Mouse (Mus musculus) liver, embryonic 14.5 days (tissue): ENCODE measurements around the gene Gfra1. TPM values are rescaled to one million over a fixed set of nuclear protein-coding genes. Genes with fewer than 3 reads are reported as not detected.

ENCODE experiments used
- ATAC-seq: fragments of 200-750 bp; cut with Nextera tagmentation; 2 replicates; pipeline ENCODE4 v1.8.0; 2017; ENCODE audit warnings: moderate number of reproducible peaks, mild to moderate bottlenecking, moderate library complexity; ENCODE audit not compliant: insufficient read depth
- DNase-seq, 3 experiments: peaks; one replicate each; pipeline ENCODE4 v3.0.0-alpha.2; 2012 to 2013; ENCODE audit warnings: low read depth in 3 of 3, low spot score in 3 of 3
- H3K27ac ChIP-seq: fragments of 300-500 bp; sonication (generic); 2 replicates; pipeline ENCODE4 v1.5.1; 2014; ENCODE audit warnings: moderate library complexity, mild to moderate bottlenecking, control low read depth, inconsistent platforms
- H3K27me3 ChIP-seq: fragments of 300-500 bp; sonication (generic); 2 replicates; pipeline ENCODE4 v1.6.1; 2014; ENCODE audit warnings: mild to moderate bottlenecking, low read length, moderate library complexity; ENCODE audit not compliant: control insufficient read depth, insufficient read depth
- H3K36me3 ChIP-seq: fragments of 300-500 bp; sonication (generic); replicated peaks from 2 replicates; pipeline ENCODE4 v1.6.1; 2014; ENCODE audit warnings: low read depth; ENCODE audit not compliant: control insufficient read depth, insufficient read depth
- H3K4me1 ChIP-seq, 2 experiments: fragments of 200-500 bp in 1 of 2; fragments of 300-500 bp in 1 of 2; sonication (generic) in 1 of 2; replicated peaks; 2 replicates each; pipeline ENCODE4 v1.6.1; 2012 to 2014; ENCODE audit warnings: antibody characterized with exemption in 1 of 2, inconsistent platforms in 1 of 2, low read length in 1 of 2; ENCODE audit not compliant: control insufficient read depth in 2 of 2, insufficient read depth in 2 of 2
- H3K4me2 ChIP-seq: fragments of 300-500 bp; sonication (generic); 2 replicates; pipeline ENCODE4 v1.6.1; 2014; ENCODE audit warnings: low read depth, mild to moderate bottlenecking, control low read depth, moderate library complexity
- H3K4me3 ChIP-seq, 2 experiments: fragments of 200-500 bp in 1 of 2; fragments of 300-500 bp in 1 of 2; sonication (generic) in 1 of 2; 2 replicates each; pipeline ENCODE4 v1.5.1; 2012 to 2014; ENCODE audit warnings: low read depth in 2 of 2, low read length in 2 of 2, mild to moderate bottlenecking in 2 of 2, control low read depth in 1 of 2, inconsistent platforms in 1 of 2, moderate library complexity in 1 of 2; ENCODE audit not compliant: insufficient read depth in 1 of 2
- H3K9ac ChIP-seq: fragments of 300-500 bp; sonication (generic); replicated peaks from 2 replicates; pipeline ENCODE4 v1.6.1; 2014; ENCODE audit warnings: mild to moderate bottlenecking, control low read depth, moderate library complexity
- H3K9me3 ChIP-seq: fragments of 300-500 bp; sonication (generic); 2 replicates; pipeline ENCODE4 v1.6.1; 2016; ENCODE audit warnings: low read length, mixed read lengths; ENCODE audit not compliant: control insufficient read depth
- CTCF ChIP-seq: IDR thresholded peaks from 2 replicates; pipeline ENCODE4 v1.5.1; 2016; ENCODE audit warnings: antibody characterized with exemption, low read depth, control low read depth
- EP300 ChIP-seq: IDR thresholded peaks from 2 replicates; pipeline ENCODE4 v1.6.1; 2016; ENCODE audit warnings: antibody characterized with exemption, low read depth
- WGBS: fragments of 180-500 bp; shearing (Covaris S2); extraction: QIAGEN DNeasy Blood & Tissue Kit; methylation state at CpG from one replicate; pipeline ENCODE4 v1.1.7; 2014; ENCODE audit not compliant: insufficient replicate concordance; 5-methylcytosine and 5-hydroxymethylcytosine counted together
- polyA plus RNA-seq, 2 experiments: library from polyadenylated mRNA; depleted of rRNA in 1 of 2; stranded (reverse) in 1 of 2; unstranded in 1 of 2; fragments of >200 nt; fragmentation: Nextera tagmentation in 1 of 2; extraction: Ambion mirVana in 1 of 2; gene quantifications; 2 replicates each; pipeline versions ENCODE4 v1.2.1 to v1.2.3; 2012 to 2014

The Gfra1 gene
- polyA plus RNA-seq, 2 experiments = 2.7 to 3.8 TPM

GRCm38 (mm10) chr19:58313785-58314184, 141.9 kb downstream of the Gfra1 start:
- H3K4me2 ChIP-seq = no peak overlapping the region

DNA sequence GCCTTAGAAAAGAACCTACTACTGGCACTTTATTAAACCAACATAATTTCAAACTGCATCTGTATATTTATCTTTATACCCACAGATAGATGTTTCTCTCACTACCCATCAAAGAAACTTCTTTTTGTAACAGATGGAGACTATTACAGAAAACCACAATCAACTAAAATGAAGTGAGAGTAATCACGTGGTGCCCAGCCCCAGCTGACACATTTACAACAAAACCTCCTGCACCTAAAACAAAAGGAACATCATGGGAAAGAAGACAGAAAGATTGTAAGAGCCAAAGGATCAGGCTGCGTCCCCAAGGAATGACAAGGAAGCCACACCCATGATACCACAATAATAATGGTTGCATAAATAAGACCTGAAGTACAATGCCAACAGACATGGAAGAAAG, 143.2 kb downstream of the Gfra1 start:
- DNase-seq (no peak), ATAC-seq (no peak)
- Histone ChIP-seq H3K4me1 (no peaks in the 10 kb centered on the region), H3K4me3 (no peak overlapping the region), H3K27ac (no peak overlapping the region), H3K9me3 (no peaks in the 10 kb centered on the region), H3K4me2 (no peak overlapping the region), H3K36me3 (no peaks in the 10 kb centered on the region), H3K9ac (no peak overlapping the region), H3K27me3 (no peaks in the 10 kb centered on the region)
- no peak for TF ChIP-seq CTCF
- no peak for TF ChIP-seq EP300
- WGBS = 59% methylated on average over 2 of the region's 2 CpGs

More at GRCm38 (mm10) chr19:58313785-58314184, 141.9 kb downstream of the Gfra1 start:
- no peaks in the 10 kb centered on the region for H3K27me3 ChIP-seq
- whole genome bisulfite sequencing = 48% methylated on average over 2 of the region's 2 CpGs
- DNase-seq (no peak), ATAC-seq (no peak)
- no peak for TF ChIP-seq EP300
- peak; percentile 71 for TF ChIP-seq CTCF
- no peaks in the 10 kb centered on the region for H3K4me1 ChIP-seq
- H3K4me3 ChIP-seq = no peak overlapping the region
- H3K27ac ChIP-seq = no peak overlapping the region
- H3K9ac ChIP-seq = no peak overlapping the region
- no peaks in the 10 kb centered on the region for H3K36me3 ChIP-seq
- H3K9me3 ChIP-seq = no peaks in the 10 kb centered on the region

DNA sequence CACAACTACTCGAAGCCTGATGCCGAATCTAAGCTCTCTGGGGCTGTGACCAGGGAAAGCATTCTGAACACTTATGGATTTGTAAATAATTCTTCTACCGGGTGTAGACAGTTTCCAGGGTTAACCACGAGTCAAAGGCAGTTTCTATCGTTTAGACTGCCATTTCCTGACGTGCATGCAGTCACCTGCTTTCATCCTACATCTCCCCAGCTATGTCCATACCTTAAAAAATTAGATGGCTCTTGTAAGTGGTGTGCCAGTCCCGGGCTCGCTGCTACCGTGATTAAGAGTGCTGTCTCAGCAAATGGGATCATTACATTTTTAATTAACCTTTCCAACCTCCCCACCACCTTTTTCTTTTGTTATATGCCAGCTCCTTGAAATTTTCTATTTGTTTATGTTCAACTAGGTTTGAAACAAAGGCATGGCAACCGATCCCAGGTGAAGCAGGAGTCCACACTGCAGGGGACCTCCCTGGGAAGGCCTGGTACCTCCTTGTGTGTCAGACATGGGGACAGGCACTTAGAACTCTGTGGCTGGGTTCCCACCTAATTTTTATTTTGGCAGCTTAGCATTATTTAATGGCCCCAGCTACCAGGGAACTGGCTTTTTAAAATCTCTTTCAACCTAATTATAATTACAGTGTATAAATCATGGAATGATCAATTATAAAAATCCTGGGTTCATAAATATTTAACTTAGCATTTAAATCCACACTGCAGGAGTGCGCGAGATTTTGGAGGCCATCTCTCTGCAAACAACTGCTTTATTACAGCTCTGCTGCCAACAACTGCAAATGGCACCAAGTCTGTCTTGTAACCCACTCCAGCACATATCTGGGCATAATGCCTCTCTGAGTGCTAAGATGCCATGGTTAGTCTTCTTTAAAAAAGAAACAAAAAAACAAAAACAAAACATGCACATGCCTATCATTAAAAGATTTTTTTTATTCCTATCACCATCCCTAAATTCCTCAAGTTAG, 145.1 kb downstream of the Gfra1 start:
- Histone ChIP-seq H3K9me3 (no peaks in the 10 kb centered on the region), H3K9ac (no peak overlapping the region), H3K4me1 (no peaks in the 10 kb centered on the region), H3K4me3 (no peak overlapping the region), H3K4me2 (no peak overlapping the region), H3K27me3 (no peaks in the 10 kb centered on the region), H3K27ac (no peak overlapping the region), H3K36me3 (no peaks in the 10 kb centered on the region)
- no peak for ATAC-seq
- 50% methylated on average over 12 of the region's 12 CpGs for WGBS
- no peak for DNase-seq
- TF ChIP-seq EP300 (no peak), CTCF (no peak)

DNA sequence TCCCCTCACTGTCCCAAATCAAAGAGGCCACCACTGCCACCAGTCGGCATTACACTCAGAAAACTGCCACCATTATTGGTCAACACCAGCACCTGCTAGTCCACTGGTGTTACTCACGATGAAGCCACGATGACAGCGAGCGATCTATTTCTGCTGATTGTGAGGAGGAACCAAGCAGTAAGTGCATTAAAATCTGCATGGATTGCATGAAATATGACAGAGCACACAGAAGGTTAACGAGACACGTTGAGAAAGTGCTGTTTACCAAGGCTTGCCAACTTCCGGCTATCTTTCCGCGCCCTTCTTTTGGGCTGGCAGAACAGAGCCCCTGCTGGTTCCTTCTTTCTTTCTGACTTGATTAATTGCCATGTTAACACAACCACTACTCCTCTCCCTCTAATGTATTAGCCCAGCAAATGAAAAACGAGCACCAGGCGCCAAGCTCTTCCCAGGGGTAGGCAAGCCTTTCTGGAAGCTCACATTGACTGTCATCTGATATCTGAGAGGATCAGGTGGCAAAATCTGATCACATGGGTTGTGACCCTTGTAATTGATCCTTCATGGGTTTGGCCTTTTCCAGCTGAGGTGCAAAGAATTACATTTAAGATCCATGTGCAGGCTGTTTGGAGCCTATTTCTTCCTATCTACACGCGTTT, 146.0 kb downstream of the Gfra1 start:
- DNase-seq = no peak
- H3K4me1 ChIP-seq = no peaks in the 10 kb centered on the region
- H3K27ac ChIP-seq = no peak overlapping the region
- no peaks in the 10 kb centered on the region for H3K9me3 ChIP-seq
- no peak overlapping the region for H3K9ac ChIP-seq
- no peak for ATAC-seq
- no peaks in the 10 kb centered on the region for H3K36me3 ChIP-seq
- H3K27me3 ChIP-seq = no peaks in the 10 kb centered on the region
- TF ChIP-seq EP300 (no peak), CTCF (no peak)
- no peak overlapping the region for H3K4me3 ChIP-seq
- WGBS = 72% methylated on average over 14 of the region's 14 CpGs
- H3K4me2 ChIP-seq = no peak overlapping the region

DNA sequence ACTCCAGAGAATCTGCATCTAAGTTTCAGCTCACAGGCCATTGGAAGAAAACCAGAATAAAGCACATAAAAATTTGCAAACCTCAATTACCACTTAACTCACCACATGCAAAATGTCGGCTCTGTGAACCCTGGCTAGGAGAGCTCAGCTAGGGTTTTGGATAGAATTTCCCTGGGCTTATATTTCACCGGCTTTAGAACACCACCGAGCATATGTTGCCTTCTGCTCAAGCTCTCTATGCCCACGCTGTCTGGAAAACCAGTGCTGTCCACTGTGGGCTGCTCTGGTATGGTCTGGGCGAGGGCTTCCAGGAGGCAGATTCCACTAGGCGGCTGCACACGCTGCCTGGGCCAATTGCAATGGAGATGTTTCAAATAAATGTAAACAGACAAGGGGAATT, 154.6 kb downstream of the Gfra1 start:
- DNase-seq = no peak
- Histone ChIP-seq H3K36me3 (no peaks in the 10 kb centered on the region), H3K27ac (no peak overlapping the region), H3K4me1 (no peaks in the 10 kb centered on the region), H3K4me3 (no peak overlapping the region), H3K9ac (no peak overlapping the region), H3K9me3 (no peaks in the 10 kb centered on the region), H3K27me3 (no peaks in the 10 kb centered on the region), H3K4me2 (no peak overlapping the region)
- no peak for ATAC-seq
- no peak for TF ChIP-seq EP300
- no peak for TF ChIP-seq CTCF
- WGBS = 61% methylated on average over 7 of the region's 7 CpGs
